Mouse (Mus musculus): ENCODE measurements around the gene Kcnc3. TPM values are rescaled to one million over a fixed set of nuclear protein-coding genes. Genes with fewer than 3 reads are reported as not detected.

Gene Kcnc3
- polyA plus RNA-seq, 1 experiment from 2014 or later, result 0.17 TPM

Other genes starting within 250 kb of the Kcnc3 start
- 2.4 and 2.5 TPM in 2 replicates for gene Syt3, start 206.6 kb upstream of the Kcnc3 start, polyA plus RNA-seq (2015; fragmentation: Nextera tagmentation; extraction: Ambion mirVana)
- 1.1 TPM in 2 replicates for gene 1700008O03Rik, start 204.8 kb upstream of the Kcnc3 start, polyA plus RNA-seq (2015; fragmentation: Nextera tagmentation; extraction: Ambion mirVana)
- gene Lrrc4b, start 161.6 kb upstream of the Kcnc3 start, polyA plus RNA-seq (2015; fragmentation: Nextera tagmentation; extraction: Ambion mirVana), result 0.36 and 0.44 TPM in 2 replicates
- gene Aspdh, start 125.3 kb upstream of the Kcnc3 start, polyA plus RNA-seq (2015; fragmentation: Nextera tagmentation; extraction: Ambion mirVana), result 3.2 and 3.9 TPM in 2 replicates
- 72.5 and 78.9 TPM in 2 replicates for gene Josd2, start 122.7 kb upstream of the Kcnc3 start, polyA plus RNA-seq (2015; fragmentation: Nextera tagmentation; extraction: Ambion mirVana)
- 113 and 120 TPM in 2 replicates for gene Emc10, start 94.1 kb upstream of the Kcnc3 start, polyA plus RNA-seq (2015; fragmentation: Nextera tagmentation; extraction: Ambion mirVana)
- gene Fam71e1, start 94.1 kb upstream of the Kcnc3 start, polyA plus RNA-seq (2015; fragmentation: Nextera tagmentation; extraction: Ambion mirVana), result 14.3 and 16.5 TPM in 2 replicates
- 0.16 and 0.27 TPM in 2 replicates for gene Mybpc2, start 66.0 kb upstream of the Kcnc3 start, polyA plus RNA-seq (2015; fragmentation: Nextera tagmentation; extraction: Ambion mirVana)
- gene Spib, start 58.6 kb upstream of the Kcnc3 start, polyA plus RNA-seq (2015; fragmentation: Nextera tagmentation; extraction: Ambion mirVana), result 0.16 TPM in 1 of 2 replicates, not detected in the other
- gene Pold1, start 41.8 kb upstream of the Kcnc3 start, polyA plus RNA-seq (2015; fragmentation: Nextera tagmentation; extraction: Ambion mirVana), result 95.4 and 101 TPM in 2 replicates
- 74.6 and 76.8 TPM in 2 replicates for gene Nr1h2, start 36.7 kb upstream of the Kcnc3 start, polyA plus RNA-seq (2015; fragmentation: Nextera tagmentation; extraction: Ambion mirVana)
- gene Napsa, start 18.3 kb upstream of the Kcnc3 start, polyA plus RNA-seq (2015; fragmentation: Nextera tagmentation; extraction: Ambion mirVana), result 30.3 and 33.2 TPM in 2 replicates
- gene Myh14, start 80.2 kb downstream of the Kcnc3 start, polyA plus RNA-seq (2015; fragmentation: Nextera tagmentation; extraction: Ambion mirVana), result 1.6 and 2.7 TPM in 2 replicates
- not detected in 2 replicates for gene Izumo2, start 118.1 kb downstream of the Kcnc3 start, polyA plus RNA-seq (2015; fragmentation: Nextera tagmentation; extraction: Ambion mirVana)
- 42.7 and 47.8 TPM in 2 replicates for gene Vrk3, start 157.7 kb downstream of the Kcnc3 start, polyA plus RNA-seq (2015; fragmentation: Nextera tagmentation; extraction: Ambion mirVana)
- gene Zfp473, start 160.4 kb downstream of the Kcnc3 start, polyA plus RNA-seq (2015; fragmentation: Nextera tagmentation; extraction: Ambion mirVana), result 2.1 and 2.7 TPM in 2 replicates
- gene Nup62, start 225.4 kb downstream of the Kcnc3 start, polyA plus RNA-seq (2015; fragmentation: Nextera tagmentation; extraction: Ambion mirVana), result 93.5 and 100 TPM in 2 replicates
- gene Il4i1, start 225.7 kb downstream of the Kcnc3 start, polyA plus RNA-seq (2015; fragmentation: Nextera tagmentation; extraction: Ambion mirVana), result 1.1 and 1.7 TPM in 2 replicates
- gene Atf5, start 226.0 kb downstream of the Kcnc3 start, polyA plus RNA-seq (2015; fragmentation: Nextera tagmentation; extraction: Ambion mirVana), result 4.2 and 4.3 TPM in 2 replicates